Mouse (Mus musculus) thymus, postnatal 10 days (tissue): ENCODE data around the gene Ggcx.

Experiments
- DNase-seq, 2 experiments: peaks; one replicate each; pipeline ENCODE4 v3.0.0; 2021; ENCODE audit warnings: low spot score in 2 of 2

Ggcx gene

GRCm38 (mm10) chr6:72414076-72414756, at the start of gene Ggcx:
Gene Ggcx, plus strand, starts transcription at chr6:72414308.
- peak; percentile 91 to 94 for DNase-seq

GRCm38 (mm10) chr6:72364985-72365384, 49.1 kb upstream of the Ggcx start:
- no peak for DNase-seq

- DNase-seq: no peak
Measured at GRCm38 (mm10) chr6:72366304-72366703, 47.8 kb upstream of the Ggcx start.

- no peak for DNase-seq
Measured at GRCm38 (mm10) chr6:72366844-72367443, 47.2 kb upstream of the Ggcx start, which contains the start of gene Rnf181. Gene Rnf181, minus strand, starts transcription at chr6:72366956.

- DNase-seq: no peak
Measured at GRCm38 (mm10) chr6:72367460-72367974, 46.6 kb upstream of the Ggcx start.

GRCm38 (mm10) chr6:72369557-72369956, 44.6 kb upstream of the Ggcx start:
- DNase-seq: no peak

- no peak for DNase-seq
Measured at GRCm38 (mm10) chr6:72370091-72370490, 44.0 kb upstream of the Ggcx start.

GRCm38 (mm10) chr6:72371147-72371546, 43.0 kb upstream of the Ggcx start:
- no peak for DNase-seq

- no peak for DNase-seq
Measured at GRCm38 (mm10) chr6:72371571-72371970, 42.5 kb upstream of the Ggcx start.

- no peak for DNase-seq
Measured at GRCm38 (mm10) chr6:72373184-72373583, 40.9 kb upstream of the Ggcx start.

GRCm38 (mm10) chr6:72374206-72374605, 39.9 kb upstream of the Ggcx start:
- no peak for DNase-seq

- DNase-seq: no peak
Measured at GRCm38 (mm10) chr6:72374820-72375563, 39.1 kb upstream of the Ggcx start.

- DNase-seq: no peak
Measured at GRCm38 (mm10) chr6:72378510-72379234, 35.4 kb upstream of the Ggcx start.

- DNase-seq: no peak
Measured at GRCm38 (mm10) chr6:72379377-72380130, 34.6 kb upstream of the Ggcx start.

GRCm38 (mm10) chr6:72380131-72380770, 33.9 kb upstream of the Ggcx start, which contains the start of gene Vamp5:
Gene Vamp5, minus strand, starts transcription at chr6:72380468.
- DNase-seq: peak; percentile 83 to 89

GRCm38 (mm10) chr6:72382494-72382893, 31.6 kb upstream of the Ggcx start:
- DNase-seq: no peak

GRCm38 (mm10) chr6:72383142-72383820, 30.8 kb upstream of the Ggcx start:
- no peak for DNase-seq

- no peak for DNase-seq
Measured at GRCm38 (mm10) chr6:72383952-72384351, 30.2 kb upstream of the Ggcx start.

GRCm38 (mm10) chr6:72385258-72385657, 28.9 kb upstream of the Ggcx start:
- DNase-seq: no peak

GRCm38 (mm10) chr6:72386561-72386960, 27.5 kb upstream of the Ggcx start:
- no peak for DNase-seq
